Mouse (Mus musculus) lung, postnatal 14 days (tissue): ENCODE results near the gene Apoc1.
"Not testable (repeated sequence)": the region's sequence is repeated elsewhere in the genome, so short reads cannot be mapped to it uniquely, and the experiment has no call there.

Source experiments
- DNase-seq: peaks from one replicate; pipeline ENCODE4 v3.0.0; 2021

Gene Apoc1

DNA sequence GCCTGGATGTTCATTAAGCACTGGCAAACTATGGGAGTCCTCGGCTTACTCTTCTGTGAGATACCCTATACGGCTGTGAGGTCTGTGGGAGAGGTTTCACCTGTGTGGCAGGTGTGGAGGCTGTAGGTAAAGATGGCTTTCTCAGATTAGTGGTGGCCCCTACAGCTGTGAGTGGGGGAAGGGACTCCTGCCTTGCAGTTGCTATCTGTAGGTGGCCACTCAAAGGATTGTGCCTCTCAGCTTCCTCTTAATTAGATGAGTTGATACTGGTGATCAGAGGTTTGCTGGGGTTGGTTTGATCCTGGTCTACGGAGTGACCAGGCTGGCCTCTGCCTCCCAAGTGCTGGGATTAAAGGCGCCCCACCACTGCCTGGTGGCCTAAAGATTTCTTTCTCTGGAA is 12.0 kb upstream of the Apoc1 start:
- DNase-seq: no peak

DNA sequence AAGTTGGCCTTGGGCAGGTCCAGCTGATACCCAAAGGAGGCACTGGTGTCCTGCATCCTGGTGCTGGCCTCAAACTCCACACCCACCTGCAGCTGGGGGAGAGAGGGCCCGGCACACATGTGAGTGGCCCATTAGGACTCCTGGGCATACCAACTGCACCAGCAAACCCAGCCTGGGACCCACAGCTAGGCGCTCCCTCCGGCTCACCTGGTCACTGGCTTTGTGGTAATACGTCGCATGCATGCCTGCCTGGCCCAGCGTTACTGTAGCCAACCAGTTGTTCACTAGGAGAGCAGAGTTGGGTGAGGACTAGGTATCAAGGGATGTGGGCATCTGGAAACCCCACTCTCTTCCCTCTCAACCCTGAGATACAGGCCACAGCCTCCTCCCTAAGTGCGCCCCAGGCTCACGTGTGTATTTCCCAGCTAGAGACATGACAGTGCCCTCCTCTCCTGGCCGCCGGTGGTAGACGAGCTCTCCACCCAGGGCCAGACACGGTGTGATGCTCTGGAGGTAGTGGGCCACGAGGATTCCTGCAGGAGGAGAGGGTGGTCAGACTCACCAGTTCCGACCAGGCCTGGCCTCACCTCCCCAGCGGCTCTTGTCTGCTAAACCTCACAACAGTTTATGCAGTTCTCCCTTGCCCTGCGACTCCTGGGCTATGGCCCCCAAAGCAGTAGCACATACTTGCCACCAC is 10.5 kb upstream of the Apoc1 start:
- DNase-seq: no peak

DNA sequence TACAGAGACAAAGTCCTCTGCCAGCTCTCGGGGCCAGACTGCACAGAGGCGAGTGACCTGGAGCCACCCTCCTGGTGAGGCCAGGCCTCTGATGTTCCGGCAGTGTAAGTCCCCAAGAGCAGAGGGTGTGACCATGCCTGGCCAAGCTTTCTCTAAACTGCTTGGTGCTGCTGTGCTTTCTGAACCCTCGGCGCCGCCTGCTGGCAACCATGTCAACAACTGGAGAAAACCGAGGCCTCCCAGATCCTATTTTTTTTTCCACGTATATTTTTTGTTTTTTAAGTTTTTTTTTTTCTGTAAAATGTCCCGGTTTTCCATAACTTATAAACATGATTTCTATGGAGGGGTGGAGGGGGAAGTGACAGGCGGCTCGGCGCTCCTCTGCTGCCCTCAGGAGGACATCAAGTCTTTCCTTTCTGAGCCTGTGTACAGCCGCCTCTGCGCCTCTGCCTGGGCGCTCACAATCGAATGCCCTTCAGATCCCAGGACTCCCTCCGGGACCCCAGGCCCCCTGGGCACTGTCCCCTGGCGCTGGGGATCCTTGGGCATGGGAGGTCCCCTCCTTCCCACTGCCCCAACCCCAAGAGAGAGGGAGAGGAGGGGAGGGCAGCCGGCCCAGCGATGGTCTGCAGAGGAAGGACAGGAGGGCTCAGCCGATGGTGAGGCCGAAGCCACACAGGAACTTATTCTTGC is 8.8 kb upstream of the Apoc1 start:
- peak; percentile 86 for DNase-seq

DNA sequence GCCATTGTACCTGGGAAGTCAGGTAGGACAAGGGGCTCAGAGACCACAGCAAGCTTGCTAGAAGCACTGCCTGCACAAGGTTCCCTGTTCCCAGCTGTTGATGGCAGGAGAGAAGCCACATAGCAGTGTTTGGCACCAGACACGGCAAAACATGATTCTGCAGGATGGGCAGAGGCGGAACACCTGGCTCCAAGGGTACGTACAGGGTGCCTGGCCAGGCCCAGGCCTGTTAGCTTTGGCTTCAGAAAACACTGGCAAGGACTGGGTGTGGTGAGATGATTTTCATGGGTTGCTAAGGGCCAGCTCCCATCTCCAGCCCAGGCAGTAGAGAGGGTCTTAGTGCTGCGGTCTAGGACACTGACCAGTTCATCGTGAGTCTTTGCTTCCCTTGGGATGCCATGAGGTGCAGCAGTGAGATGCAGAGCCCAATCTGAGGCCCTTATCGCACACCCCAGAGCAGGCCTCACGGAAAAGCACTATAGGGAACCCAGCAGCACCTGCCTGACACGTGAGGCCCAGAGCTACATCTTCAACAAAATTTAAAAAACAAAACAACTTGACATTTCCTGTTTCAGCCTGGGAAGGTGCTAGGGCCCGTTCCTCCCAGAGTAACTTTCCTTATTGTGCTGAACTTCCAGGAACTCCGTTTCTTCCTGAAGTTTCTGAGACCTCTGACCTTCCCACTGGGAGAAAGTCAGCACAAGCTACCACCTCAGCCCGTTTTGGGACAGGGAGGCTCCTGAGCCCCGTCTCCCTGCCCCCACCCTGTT is 8.0 kb upstream of the Apoc1 start:
- DNase-seq: no peak

DNA sequence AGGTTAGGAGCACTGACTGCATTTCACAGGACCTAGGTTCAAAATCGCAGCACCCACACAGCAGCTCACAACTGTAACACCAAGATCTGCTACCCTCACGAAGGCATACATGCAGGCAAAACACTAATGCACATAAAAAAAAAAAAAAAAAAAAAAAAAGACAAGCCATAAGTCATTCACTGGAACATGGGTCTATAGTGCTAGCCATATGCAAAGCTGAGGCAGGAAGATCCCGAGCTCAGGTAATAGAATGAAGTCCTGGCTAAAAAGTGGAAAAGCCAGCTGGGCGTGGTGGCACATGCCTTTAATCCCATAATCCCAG is 7.3 kb upstream of the Apoc1 start:
- DNase-seq: no peak

DNA sequence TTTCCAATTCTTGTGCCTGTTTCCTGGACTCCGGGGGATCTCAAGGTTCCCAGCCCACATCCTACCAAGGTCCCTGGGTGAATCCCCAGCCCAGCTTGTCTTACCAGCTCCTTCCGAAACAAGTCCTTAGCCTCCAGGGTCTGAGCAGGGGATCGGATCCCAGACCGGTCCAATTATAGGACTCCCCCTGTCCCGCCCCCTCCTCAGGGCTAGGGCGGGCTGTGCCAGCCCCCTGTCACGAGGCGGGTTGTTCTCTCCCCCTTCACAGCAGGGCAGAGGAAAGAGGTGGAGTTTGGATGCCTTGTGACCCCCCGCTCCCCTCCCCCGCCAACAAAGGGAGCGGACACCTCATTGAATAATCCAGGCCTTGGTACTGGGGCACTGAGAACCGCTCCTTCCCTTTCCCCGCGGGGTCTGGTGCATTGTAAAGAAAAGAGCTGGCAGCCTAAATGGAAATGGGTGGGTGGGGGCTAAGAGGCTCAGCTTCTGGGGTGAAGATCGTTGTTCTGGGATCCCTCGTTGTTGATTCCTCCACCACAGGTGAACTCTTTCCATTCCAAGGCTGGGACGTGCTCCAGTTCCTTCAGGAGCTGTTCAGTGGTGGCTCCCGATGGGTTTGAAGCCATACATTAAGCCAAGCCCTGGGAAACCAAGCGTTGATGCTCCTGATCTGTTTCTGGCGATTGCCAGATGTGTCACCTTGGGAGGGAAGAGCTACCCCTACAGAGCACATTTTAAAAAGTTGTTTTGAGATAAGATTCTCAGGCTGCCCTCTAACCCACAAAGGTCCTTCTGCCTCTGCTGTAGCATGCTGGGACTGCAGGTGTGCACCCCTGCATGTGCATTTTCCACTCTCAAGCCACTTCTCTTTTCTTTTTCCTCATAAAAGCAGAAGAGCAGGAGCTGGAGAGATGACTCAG is 6.7 kb upstream of the Apoc1 start, which contains the start of gene Apoe:
Gene Apoe, minus strand, starts transcription at position 282 of the 920 bp plus-strand sequence.
- peak; percentile 62 for DNase-seq

DNA sequence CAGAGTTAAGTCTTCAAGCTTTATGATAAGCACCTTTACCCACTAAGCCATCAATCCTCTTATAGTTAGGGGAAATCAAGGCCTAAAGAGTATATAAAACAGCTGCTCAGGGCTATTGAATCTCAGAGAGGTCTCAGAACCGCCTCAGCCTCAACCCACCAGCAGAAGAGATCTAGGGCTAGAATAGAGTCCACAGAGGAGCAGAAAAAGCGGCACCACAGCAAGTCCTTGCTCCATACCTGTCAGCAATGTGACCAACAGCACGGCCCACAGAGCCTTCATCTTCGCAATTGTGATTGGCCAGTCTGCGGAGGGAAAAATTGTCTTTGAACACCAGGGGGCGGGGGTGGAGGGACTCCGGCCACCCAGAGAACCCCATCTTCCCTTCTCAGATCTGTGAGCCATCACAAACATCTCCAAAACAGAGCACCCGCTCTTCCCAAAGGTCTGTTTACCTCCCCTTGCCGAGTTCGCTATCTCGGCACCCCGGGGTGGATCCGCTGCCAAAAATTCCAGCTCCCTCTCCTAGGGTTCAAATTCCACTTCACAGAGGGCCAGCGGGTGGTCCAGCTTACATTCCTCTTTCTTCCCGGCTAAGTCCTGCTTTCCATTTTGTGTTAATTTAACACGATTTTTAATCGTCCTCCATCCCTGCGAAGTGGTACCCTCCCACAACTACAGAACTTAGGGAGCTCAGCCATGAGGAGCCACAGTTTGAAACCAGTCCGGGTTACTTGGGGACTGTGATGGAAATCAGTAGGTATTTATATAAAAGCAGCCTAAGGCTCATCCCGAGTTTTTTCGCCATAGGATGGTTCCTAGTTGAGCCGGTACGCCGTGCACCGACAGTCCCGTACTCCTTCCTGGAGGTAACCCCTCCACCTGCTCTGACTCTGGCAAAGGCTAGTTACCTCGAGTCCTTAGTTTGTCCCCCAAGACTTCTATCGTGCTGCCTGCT is 5.8 kb upstream of the Apoc1 start:
- DNase-seq: peak; percentile 40

DNA sequence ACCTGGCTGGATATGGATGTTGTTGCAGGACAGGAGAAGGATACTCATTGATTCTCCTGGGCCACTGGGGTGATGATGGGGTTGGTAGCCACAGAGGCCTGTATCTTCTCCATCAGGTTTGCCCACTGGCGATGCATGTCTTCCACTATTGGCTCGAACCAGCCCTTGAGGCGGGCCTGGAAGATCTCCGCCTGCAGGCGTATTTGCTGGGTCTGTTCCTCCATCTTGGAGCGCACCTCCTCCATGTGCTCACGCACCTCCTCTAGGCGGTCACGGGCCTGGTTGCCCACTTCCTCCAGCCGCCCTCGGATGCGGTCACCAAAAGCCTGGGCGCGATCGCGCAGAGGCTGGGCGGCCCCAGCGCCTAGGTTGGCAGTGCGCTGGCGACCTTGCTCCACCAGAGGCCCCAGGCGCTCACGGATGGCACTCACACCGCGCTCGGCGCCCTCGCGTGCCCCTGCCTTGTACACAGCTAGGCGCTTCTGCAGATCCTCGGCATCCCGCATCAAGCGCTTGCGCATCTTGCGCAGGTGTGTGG is 3.9 kb upstream of the Apoc1 start:
- DNase-seq: no peak

DNA sequence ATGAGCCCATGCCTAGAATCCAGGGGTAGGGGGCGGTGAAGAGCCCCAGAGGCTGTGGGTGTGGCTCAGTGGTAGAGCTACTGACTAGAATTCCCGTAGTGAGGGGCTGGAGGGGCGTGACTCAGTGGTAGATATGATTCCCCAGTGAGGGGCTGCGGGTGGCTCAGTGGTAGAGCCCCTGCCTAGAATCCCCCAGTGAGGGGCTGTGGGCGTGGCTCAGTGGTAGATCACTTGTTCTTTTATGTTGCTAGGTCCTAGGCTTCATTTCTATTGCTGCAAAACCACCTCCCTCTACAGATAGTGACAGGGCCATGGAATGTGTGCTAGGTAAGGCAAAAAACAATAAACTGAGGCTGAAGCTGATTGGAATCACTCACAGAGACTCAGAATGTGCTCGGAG is 3.4 kb upstream of the Apoc1 start:
- no peak for DNase-seq

DNA sequence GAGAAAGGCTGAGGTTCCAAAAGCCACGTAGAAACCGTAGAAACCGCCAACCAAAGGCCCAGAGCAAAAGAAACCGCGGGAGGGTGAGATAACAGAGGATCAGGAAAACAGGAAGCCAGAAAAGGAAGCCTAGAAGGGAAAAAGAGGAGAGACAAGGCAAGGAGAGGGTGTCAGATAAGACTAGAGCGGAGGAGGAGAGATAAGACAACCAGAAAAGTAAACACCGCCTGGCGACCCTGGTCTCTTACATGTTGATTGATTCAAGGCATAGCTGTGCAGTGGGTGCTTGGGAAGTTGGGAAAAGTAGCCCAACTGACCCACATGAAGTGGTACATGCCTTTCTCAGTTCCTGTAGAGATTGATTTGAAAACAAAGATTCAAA is 2.7 kb upstream of the Apoc1 start:
- DNase-seq: no peak

DNA sequence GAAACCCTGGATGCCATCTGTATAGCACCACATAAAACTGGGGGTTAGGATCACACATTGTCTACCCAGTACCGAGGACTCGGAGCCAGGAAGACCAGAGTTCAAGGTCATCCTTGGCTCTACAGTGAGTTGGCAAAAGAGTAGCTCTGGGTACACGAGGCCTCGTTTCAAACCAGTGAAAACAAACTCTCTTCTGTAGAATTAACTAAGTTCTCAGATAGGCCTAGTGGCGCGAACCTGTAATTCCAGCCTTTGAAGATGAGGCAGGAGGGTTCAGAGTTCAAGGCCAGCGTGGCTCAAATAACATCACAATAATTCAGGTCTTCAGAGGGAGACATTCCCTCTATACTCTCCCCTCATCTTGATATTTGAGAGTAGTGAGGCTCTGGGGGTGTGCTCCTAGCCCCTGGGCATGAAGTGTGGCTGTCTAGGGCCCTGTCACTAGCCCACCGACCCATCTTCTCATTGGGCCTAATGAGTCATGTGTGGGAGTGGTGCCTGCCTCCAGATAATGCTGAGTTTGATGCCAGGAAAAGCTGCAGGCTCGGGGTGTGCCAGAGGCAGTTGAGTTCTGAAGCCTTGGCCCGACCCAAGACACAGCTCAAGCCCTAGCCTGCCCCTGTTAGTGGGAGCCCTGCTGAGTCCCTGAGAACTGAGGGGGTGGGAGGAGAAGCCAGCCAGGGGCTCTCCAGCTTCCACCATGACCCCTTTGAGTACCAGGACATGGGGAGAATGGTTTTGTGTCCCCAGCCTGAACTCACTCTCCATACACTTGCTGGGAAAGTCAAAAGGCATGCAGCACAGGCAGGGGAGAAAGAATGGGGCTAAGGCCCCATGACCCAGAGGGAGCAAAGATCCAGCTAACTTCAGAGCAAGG is 2.1 kb upstream of the Apoc1 start:
- DNase-seq: no peak

DNA sequence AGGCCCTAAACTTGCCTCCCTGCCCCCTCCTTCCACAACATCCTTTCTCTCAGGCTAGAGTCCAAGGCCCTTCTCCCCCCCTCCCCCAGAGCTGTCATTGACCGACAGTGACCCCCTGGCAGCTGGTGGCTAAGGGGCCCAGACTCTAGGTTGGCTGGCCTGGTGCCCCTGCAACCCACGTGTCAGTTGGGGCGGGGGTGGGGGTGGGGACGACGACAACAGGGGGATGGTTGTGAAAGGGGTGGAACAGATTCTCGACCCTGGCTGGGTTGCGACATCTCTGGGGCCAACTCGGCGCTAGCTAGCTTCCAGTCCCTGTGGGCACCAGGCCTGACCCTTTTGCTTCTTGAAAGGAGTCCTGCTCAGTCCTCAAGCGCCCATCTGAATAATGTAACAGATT is 961 bp upstream of the Apoc1 start:
- DNase-seq: peak; percentile 80

DNA sequence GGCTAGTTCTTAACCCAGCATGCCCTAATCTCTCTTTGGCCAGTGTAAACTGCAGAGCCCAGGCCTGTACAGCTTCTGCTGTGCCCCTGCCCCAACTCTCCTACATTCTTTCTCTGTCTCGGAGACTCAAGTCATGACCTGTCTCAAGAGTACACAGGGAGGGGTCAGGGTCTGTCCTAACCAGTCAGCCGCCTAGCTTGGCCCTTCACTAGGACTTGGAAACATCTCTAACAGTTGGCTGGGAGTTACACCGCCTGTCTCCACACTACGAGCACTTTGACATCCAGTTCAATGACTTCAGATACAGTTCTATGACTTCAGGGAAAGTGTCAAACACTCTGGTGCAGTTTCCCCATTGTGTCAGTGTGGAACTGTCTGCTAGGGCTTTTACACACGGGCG is 1.0 kb downstream of the Apoc1 start:
- DNase-seq: no peak

DNA sequence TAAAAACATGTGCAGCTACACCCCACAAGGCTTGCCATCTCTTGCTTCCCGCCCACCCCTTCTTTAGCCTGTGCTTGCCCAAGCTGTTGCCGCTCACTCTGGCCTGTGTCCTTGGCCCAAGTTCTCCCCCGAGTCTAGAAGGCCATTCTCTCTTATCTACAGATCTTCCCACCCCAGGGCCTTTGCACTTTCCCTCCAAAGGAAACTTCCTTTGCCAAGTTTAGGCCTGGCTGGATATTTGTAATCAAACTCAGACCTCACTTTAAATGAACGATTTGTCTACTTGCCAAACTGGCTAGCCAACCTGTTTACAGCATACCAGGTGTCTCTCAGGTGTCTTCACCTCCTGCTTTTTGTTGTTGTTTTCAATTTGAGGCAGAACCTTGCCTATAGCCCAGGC is 1.6 kb downstream of the Apoc1 start:
- no peak for DNase-seq

DNA sequence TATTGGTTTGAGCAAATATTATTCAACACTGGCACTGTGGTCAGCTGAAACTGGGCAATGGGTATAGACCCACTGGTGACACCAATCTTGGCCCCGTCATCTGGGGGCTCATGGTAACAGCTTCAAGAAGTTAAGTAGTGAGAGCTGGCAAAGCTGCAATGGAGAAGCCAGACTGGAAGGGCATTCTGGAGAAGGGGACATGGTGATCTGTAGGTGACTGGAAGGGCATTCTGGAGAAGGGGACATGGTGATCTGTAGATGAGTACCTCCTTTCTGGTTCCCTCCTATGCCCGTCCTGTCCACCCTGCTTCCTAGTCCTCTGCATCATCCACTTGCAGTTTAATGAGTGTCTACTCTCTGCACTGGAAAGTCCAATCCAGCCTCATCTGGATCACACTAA is 3.8 kb downstream of the Apoc1 start:
- DNase-seq: no peak

DNA sequence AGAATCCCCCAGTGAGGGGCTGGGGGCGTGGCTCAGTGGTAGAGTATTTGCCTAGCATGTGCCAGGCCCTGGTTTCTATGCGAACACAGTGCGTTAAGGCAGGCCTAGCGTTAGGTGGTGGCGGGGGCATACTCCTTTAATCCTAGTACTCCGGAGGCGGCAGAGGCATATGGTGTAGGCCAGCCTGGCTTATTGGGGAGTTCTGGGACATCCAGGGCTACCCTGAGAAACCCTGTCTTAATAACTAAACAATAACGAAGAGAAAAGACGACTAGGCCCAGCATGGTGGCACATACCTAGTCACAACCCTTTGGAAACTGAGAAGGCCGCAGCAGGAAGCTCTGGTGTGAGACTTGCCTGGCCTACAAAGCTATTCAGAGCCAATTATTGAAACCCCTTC is 4.4 kb downstream of the Apoc1 start:
- DNase-seq: no peak

DNA sequence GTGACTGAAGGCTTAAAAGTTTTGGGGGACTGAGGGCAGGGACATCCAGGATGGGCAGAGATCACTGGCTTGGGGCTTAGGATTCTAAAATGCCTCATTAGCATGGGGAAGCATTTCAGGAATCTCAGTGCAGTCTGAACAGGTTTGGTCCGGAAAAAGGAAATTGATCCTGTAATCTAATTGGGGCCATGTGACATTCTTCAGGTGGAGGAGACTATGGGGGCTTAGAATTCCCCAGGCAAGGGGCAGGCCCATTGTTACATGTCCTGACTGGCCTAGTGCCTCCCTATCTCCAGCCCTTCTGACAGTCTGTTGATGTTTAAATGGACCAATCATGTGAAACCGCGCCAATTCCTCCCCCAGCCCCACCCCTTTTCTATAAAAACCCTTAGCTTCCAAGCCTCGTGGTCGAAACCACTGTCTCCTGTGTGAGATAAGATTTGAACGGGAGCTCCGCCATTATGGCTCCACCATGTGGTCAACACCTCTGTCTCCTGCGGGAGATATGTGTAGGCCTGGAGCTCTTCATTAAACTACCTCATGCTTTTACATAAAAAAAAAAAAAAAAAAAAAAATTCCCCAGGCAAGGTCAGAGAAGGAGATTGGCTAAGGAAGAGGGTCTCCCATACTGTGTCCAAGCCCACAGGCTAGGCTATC is 5.4 kb downstream of the Apoc1 start:
- not testable (repeated sequence) for DNase-seq

DNA sequence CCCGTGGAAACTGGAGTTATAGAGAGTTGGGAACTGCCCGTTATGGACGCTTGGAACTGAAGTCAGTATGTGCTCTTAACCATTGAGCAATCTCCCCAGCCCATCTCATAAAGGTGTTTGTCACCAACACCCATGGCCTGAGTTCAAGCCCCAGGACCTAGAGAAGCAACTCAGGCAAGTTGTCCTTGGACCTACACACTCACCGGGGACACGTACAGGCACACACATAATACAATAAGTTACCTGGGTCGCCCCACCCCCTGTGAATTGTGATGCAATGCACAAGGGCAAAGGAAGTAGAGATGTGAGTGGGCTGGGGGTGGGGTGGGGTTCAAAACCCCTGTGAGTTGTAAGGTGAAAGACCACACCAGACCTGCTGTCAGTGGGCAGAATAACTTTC is 5.9 kb downstream of the Apoc1 start:
- DNase-seq: no peak

DNA sequence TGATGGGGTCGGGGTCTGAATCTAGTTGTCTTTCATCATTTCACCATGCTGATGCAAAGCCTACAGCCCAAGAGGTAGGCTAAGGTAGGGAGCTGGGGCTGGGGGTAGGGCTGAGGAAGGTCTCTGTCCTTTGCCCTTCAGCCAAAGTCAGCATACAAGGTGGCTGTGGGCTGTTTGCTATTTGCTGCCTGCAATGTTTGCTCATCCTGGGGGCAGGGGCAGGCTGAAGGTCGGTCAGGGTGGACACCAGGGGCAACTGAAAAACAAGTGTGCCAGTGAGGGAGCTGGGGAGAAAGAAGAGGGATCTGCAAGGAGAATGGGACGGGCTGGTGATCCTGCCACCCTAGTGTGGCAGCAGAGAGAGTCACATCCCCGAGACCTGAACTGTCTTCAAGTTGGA is 7.1 kb downstream of the Apoc1 start:
- DNase-seq: no peak

DNA sequence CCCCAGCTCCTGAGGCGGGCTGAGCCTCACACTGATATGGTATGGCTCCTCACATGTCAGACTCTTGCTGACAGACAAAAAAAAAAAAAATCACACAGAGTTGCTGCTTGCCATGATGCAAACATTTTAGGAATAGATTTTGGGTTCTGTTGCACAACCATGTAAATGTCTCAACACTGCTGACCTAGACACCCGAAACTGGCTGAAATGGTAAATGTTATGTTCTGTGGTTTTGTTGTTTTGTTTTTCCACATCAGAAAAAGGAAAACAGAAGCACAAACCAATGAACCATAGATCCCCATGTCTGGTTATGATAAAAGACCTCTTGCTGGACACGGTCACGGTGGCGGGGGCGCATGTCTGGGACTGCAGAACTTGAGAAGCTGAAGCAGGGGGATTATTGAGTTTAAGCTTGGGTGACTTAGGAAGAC is 8.7 kb downstream of the Apoc1 start:
- no peak for DNase-seq
